Mouse (Mus musculus) kidney, embryonic 15.5 days (tissue): ENCODE data around the gene Vps51. TPM values are rescaled to one million over a fixed set of nuclear protein-coding genes. Genes with fewer than 3 reads are reported as not detected.

ENCODE experiments used
- ATAC-seq: fragments of 200-750 bp; cut with Nextera tagmentation; replicated peaks from 2 replicates; pipeline ENCODE4 v1.8.0; 2017; ENCODE audit warnings: moderate TSS enrichment; ENCODE audit not compliant: low FRiP score
- H3K27ac ChIP-seq: fragments of 300-500 bp; sonication (generic); 2 replicates; pipeline ENCODE4 v1.5.1; 2015; ENCODE audit warnings: mild to moderate bottlenecking, inconsistent platforms
- H3K27me3 ChIP-seq: fragments of 300-500 bp; sonication (generic); 2 replicates; pipeline ENCODE4 v1.6.1; 2015; ENCODE audit warnings: inconsistent platforms
- H3K36me3 ChIP-seq: fragments of 300-500 bp; sonication (generic); 2 replicates; pipeline ENCODE4 v1.6.1; 2015; ENCODE audit warnings: inconsistent platforms
- H3K4me1 ChIP-seq: fragments of 300-500 bp; sonication (generic); 2 replicates; pipeline ENCODE4 v1.6.1; 2015; ENCODE audit warnings: inconsistent platforms
- H3K4me2 ChIP-seq: fragments of 300-500 bp; sonication (generic); 2 replicates; pipeline ENCODE4 v1.6.1; 2015; ENCODE audit warnings: moderate library complexity, mild to moderate bottlenecking, inconsistent platforms
- H3K4me3 ChIP-seq: fragments of 300-500 bp; sonication (generic); replicated peaks from 2 replicates; pipeline ENCODE4 v1.5.1; 2015; ENCODE audit warnings: mild to moderate bottlenecking, inconsistent platforms
- H3K9ac ChIP-seq: fragments of 300-500 bp; sonication (generic); 2 replicates; pipeline ENCODE4 v1.6.1; 2015; ENCODE audit warnings: mild to moderate bottlenecking, inconsistent platforms
- H3K9me3 ChIP-seq: fragments of 300-500 bp; sonication (generic); replicated peaks from 2 replicates; pipeline ENCODE4 v1.6.1; 2016; ENCODE audit warnings: inconsistent platforms
- WGBS: fragments of 180-500 bp; shearing (Covaris S2); methylation state at CpG from one replicate; pipeline ENCODE4 v1.1.7; 2015; ENCODE audit warnings: mixed read lengths; 5-methylcytosine and 5-hydroxymethylcytosine counted together
- polyA plus RNA-seq: library from polyadenylated mRNA; unstranded; fragments of >200 nt; fragmentation: Nextera tagmentation; extraction: Ambion mirVana; gene quantifications from 2 replicates; pipeline ENCODE4 v1.2.1, GENCODE M21; 2015

Gene Vps51
- polyA plus RNA-seq, 1 experiment from 2014 or later, result 78.5 TPM

DNA sequence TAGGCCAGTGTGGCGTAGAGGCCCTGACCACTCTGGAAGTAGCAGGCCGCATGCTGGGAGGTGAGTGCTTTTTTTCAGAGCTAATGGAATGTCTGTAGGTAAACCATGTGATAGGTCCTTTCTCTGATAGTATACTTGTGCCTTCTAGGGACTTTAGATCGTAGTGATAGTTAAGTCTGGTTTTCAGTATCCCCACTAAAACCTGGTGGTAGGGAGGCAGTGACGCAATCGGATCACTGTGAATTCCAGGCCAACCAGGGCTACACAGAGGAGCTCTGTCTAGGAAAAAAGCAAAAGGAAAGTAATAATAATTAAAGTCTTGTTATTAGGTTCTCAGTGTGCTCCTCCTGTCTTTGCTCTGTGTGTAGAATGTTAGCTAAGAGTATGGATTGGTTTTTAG lies 18.5 kb downstream of the Vps51 start:
- no peak for ATAC-seq
- Histone ChIP-seq H3K27ac (peak overlapping the region; percentile 85), H3K36me3 (peaks cover 43% of the 10 kb centered on the region), H3K9me3 (no peaks in the 10 kb centered on the region), H3K4me2 (peak overlapping the region; percentile 78), H3K27me3 (no peaks in the 10 kb centered on the region), H3K4me1 (peaks cover 44% of the 10 kb centered on the region), H3K4me3 (peak overlapping the region; percentile 95), H3K9ac (peak overlapping the region; percentile 94)
- WGBS, result 38% methylated on average over 5 of the region's 5 CpGs

DNA sequence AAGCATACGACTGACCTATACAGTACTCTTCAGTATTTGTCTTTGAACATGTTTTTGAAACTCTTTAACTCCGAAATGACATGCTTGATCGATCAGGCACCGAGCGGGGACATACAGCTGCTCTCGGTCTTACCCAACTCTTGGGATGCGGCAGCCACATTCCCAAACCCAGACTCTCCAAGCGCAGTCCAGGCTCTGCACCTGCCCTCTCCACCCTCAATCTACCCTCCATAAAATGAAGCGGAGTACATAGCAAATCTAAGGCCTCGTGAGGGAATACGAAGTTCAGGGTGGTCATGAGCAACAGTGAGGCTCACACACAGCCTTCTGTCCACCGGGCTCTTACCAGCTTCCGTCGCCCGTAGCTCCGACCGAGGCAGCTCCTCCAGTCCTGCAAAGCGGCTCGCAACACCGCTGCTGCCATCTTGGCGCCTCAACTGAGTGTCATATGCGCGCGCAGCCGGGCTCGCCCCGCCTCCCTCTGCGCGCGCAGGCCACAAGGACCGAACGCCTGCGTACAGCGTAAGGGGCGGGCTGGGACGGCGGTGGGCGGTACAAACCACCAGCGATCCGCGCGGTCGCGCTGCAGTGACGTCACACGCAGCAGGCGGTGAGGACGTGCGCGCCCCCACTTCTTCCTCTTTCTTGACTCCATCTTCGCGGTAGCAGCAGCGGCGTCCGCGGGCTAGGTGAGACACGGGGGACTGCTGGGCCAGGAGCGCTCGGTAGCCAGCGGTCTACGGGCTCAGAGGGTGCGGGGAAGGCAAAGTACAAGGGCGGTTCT lies 19.5 kb downstream of the Vps51 start, which contains the start of the genes Mrpl49 and Fau:
Gene Mrpl49 (minus strand): TSS at position 473 of the 784 bp plus-strand sequence.
Gene Fau (plus strand): TSS at position 532 of the 784 bp plus-strand sequence.
- H3K27ac ChIP-seq, result peak within 1 kb of the TSS; percentile 85
- H3K27me3 ChIP-seq, result no peaks in the 10 kb centered on the region
- peak; percentile 89 for ATAC-seq
- H3K9ac ChIP-seq, result peak within 1 kb of the TSS; percentile 94
- H3K9me3 ChIP-seq, result no peaks in the 10 kb centered on the region
- peak within 1 kb of the TSS; percentile 78 for H3K4me2 ChIP-seq
- peak within 1 kb of the TSS; percentile 95 for H3K4me3 ChIP-seq
- H3K36me3 ChIP-seq, result peaks cover 53% of the 10 kb centered on the region
- H3K4me1 ChIP-seq, result peaks cover 39% of the 10 kb centered on the region
- under 1% methylated on average over 63 of the region's 63 CpGs for WGBS

DNA sequence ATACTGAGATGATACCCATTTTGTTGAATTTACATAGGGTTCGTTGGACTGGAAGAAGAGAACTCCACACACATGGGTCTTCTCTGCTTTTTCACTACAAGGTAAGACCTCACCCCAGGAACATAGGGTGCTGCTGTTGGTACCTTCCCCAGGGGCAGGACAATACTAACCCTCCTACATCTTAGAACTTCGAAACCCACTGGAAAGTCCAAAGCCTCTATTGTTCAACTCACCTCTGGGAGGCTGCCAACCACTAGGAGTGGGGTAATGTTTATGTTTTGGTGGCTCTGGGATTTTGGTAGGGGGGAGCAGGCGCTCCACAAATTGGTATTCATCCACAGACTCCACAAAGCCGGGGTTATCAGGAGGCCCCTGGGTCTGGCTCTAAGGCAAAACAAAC lies 20.3 kb downstream of the Vps51 start:
- 54% methylated on average over 4 of the region's 4 CpGs for WGBS
- peaks cover 31% of the 10 kb centered on the region for H3K4me1 ChIP-seq
- H3K9ac ChIP-seq, result peak overlapping the region; percentile 82
- H3K27ac ChIP-seq, result 0 out of 2 replicates have a peak overlapping the region, but pooled peaks have one; percentile 81
- peaks cover 61% of the 10 kb centered on the region for H3K36me3 ChIP-seq
- no peaks in the 10 kb centered on the region for H3K9me3 ChIP-seq
- H3K4me2 ChIP-seq, result peak overlapping the region; percentile 78
- no peaks in the 10 kb centered on the region for H3K27me3 ChIP-seq
- no peak for ATAC-seq
- peak overlapping the region; percentile 95 for H3K4me3 ChIP-seq

DNA sequence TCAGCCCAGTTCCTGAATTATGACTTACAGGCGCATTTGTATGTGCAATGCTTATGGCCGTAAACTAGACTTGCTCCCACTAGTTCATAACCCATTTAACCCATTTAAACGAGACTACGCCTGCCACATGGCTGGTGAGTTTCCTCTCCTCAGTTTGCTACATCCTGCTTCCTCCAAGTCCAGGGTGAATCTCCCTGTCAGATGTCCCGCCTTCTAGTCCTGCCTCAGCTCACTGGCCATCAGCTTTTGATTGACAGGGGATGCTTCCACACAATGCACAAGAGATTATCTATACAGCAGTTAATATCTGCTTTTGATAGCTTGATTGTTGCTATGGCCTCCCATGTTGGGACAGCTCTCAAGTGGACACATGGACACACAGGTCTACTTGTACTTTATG lies 22.7 kb downstream of the Vps51 start:
- H3K36me3 ChIP-seq, result peaks cover 74% of the 10 kb centered on the region
- no peak overlapping the region for H3K27ac ChIP-seq
- H3K27me3 ChIP-seq, result no peaks in the 10 kb centered on the region
- WGBS, result 80% methylated on average over 5 of the region's 5 CpGs
- no peak for ATAC-seq
- H3K9ac ChIP-seq, result no peak overlapping the region
- no peak overlapping the region for H3K4me3 ChIP-seq
- no peaks in the 10 kb centered on the region for H3K9me3 ChIP-seq
- no peak overlapping the region for H3K4me2 ChIP-seq
- H3K4me1 ChIP-seq, result peaks cover 23% of the 10 kb centered on the region

DNA sequence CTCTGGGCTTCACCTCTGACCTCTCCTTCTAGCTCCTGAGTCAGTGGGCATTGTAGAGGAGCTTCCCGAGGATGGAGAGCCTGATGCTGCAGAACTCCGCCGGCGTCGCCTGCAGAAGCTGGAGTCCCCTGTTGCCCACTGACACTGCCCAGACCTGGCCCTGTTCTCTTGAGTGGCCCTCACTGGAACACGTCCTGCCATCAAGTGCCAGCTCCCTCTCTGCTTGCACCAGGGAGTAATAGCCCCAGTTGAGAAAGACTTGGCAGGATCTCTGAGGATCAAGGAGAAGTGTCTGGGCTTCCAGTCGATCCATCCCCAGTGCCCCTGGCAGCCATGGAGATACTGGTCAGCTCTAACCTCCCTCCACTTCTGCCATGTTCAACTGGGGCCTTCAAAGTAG lies 24.5 kb downstream of the Vps51 start:
- H3K4me2 ChIP-seq, result no peak overlapping the region
- H3K27ac ChIP-seq, result no peak overlapping the region
- 86% methylated on average over 7 of the region's 7 CpGs for WGBS
- H3K4me1 ChIP-seq, result peaks cover 29% of the 10 kb centered on the region
- no peaks in the 10 kb centered on the region for H3K9me3 ChIP-seq
- peaks cover 79% of the 10 kb centered on the region for H3K36me3 ChIP-seq
- no peak for ATAC-seq
- no peaks in the 10 kb centered on the region for H3K27me3 ChIP-seq
- no peak overlapping the region for H3K9ac ChIP-seq
- H3K4me3 ChIP-seq, result no peak overlapping the region

DNA sequence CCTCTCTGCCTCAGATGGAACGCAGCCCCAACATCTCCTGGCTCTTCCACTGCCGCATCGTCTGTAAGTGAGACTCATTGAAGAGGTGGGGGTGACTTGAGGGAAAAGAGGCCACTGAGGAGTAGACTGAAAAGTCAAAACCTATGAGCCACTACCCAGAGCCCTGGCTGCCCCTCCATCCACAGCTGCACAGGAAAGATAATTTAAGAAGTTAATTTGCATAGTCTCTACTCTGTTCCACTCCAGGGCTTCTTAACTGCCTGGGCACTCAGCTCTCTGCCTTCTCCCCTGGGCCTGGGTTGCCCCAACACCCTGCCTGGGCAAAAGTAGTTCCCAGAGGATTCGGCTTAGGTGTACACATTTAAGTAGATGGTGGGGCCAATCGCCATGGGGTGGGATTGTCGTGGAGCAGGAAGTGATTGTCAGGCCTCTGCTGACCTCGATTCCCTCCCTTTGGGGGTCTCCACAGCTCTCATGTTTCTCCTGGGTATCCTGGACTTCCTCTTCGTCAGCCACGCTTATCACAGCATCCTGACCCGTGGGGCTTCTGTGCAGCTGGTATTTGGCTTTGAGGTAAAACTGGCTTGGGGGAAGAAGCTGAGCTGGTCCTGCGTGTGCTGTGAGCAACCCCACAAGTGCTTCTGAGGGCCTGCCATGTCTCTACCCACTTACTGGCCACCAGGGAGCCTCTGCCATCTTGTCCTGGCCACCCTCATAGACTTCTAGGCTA lies 28.2 kb downstream of the Vps51 start:
- Histone ChIP-seq H3K4me2 (peak overlapping the region; percentile 86; the same call in 1 of the 2 replicates), H3K4me1 (peaks cover 32% of the 10 kb centered on the region), H3K27ac (no peak overlapping the region), H3K27me3 (no peaks in the 10 kb centered on the region), H3K9me3 (no peaks in the 10 kb centered on the region), H3K4me3 (peak overlapping the region; percentile 99), H3K36me3 (peaks cover 58% of the 10 kb centered on the region), H3K9ac (no peak overlapping the region)
- 84% methylated on average over 11 of the region's 11 CpGs for WGBS
- ATAC-seq, result no peak

DNA sequence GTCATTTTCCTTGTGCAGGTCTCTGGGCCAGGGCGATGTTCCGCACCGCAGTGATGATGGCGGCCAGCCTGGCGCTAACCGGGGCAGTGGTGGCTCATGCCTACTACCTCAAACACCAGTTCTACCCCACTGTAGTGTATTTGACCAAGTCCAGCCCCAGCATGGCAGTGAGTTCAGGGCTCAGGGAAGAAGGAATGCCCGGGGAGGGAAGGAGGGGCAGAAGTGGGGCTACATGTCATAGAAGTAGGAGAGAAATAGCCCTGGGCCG lies 29.2 kb downstream of the Vps51 start:
- Histone ChIP-seq H3K4me2 (peak overlapping the region; percentile 86), H3K4me3 (peak overlapping the region; percentile 99), H3K4me1 (peaks cover 27% of the 10 kb centered on the region), H3K27me3 (no peaks in the 10 kb centered on the region), H3K36me3 (peaks cover 48% of the 10 kb centered on the region), H3K9ac (peak overlapping the region; percentile 88), H3K9me3 (no peaks in the 10 kb centered on the region), H3K27ac (peak overlapping the region; percentile 99)
- ATAC-seq, result no peak
- 84% methylated on average over 8 of the region's 8 CpGs for WGBS

DNA sequence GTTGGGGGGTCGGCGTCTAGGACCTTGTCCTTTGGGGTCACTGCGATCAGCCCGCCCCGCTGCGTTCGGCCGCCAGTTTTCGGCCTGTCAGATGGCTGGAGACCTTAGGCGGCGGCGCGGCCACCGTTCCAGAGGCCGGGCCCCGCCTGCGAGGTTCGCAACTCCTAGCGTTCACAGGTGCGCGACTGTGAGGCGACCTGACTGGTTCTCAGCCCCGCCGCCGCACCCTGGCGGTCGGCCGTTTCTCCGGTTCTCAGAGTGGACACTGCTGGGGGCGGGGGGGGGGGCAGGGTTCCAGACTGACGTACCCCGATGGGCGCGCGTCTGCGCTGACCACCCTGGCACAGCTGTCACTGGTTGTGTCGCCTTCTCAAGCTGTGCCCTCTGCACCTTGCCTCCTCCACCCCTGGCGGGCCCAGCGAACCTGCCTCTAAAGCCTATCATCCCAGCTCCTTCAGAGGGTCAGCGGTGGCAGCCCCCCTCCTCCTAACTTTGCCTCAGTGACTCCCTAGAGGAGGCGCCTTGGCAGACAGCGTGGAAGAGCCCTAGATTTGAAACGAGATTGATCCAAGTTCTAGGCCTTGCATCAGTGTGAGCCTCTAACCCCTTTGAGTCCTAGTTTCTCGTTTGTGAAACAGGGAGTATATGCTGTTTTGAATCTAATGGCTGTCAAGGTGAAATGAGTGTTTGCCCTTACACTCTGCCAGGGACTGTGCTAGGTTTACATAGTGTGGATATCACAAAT lies 29.7 kb downstream of the Vps51 start:
- Histone ChIP-seq H3K27me3 (no peaks in the 10 kb centered on the region), H3K4me2 (peak overlapping the region; percentile 86), H3K9ac (peak overlapping the region; percentile 88), H3K27ac (peak overlapping the region; percentile 99), H3K4me1 (peaks cover 28% of the 10 kb centered on the region), H3K9me3 (no peaks in the 10 kb centered on the region), H3K36me3 (peaks cover 43% of the 10 kb centered on the region), H3K4me3 (peak overlapping the region; percentile 99)
- peak; percentile 10; the same call in 1 of the 2 replicates for ATAC-seq
- WGBS, result 1% methylated on average over 44 of the region's 44 CpGs

DNA sequence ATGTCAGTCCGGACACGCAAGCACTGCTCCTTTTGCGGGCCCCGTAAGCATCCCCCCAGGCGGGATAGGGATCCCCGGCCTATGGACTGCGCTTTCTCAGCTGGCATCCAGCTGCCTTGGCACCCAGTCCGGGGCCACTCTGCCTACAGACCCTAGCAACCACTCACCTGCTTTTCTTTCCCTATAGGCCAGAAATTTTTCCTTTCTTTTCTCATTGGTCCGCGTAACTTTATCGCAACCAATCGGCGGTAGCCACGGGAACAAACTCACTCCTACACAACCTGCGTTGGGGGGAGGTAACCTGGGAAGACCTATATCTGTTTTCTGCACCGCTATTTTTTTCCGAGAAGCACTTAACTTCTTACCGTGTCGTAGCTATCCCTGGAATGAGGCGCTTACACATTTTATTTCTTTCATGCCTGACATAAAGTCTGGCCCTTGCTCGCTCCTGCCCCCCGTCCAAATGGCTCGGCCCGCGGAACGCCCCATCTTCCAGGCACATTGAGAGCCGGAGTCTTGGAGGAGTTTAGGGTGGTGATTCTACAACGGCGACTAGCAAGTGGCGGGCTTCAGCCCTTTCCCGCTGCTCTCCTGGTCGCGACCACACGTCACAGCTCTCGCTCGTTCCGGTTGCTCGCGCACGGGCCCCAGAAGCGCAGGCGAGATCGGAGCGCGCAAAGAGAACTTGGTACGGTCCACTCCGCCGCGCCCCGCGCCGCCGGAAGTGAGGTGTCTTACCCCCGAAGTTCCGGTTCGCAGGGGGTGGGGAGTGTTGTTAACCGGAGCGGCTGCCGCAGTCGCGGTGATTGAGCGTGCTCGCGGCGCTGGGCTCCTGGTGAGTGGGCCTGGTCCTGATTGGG lies 30.5 kb downstream of the Vps51 start, which contains the start of gene Syvn1:
Gene Syvn1 (plus strand): TSS at position 283 of the 860 bp plus-strand sequence.
- H3K27ac ChIP-seq, result peak within 1 kb of the TSS; percentile 99
- H3K9ac ChIP-seq, result peak within 1 kb of the TSS; percentile 88
- H3K36me3 ChIP-seq, result peaks cover 35% of the 10 kb centered on the region
- peak within 1 kb of the TSS; percentile 86 for H3K4me2 ChIP-seq
- ATAC-seq, result peak; percentile 91
- peak within 1 kb of the TSS; percentile 99 for H3K4me3 ChIP-seq
- H3K4me1 ChIP-seq, result peaks cover 36% of the 10 kb centered on the region
- under 1% methylated on average over 65 of the region's 65 CpGs for WGBS
- no peaks in the 10 kb centered on the region for H3K9me3 ChIP-seq
- no peaks in the 10 kb centered on the region for H3K27me3 ChIP-seq

DNA sequence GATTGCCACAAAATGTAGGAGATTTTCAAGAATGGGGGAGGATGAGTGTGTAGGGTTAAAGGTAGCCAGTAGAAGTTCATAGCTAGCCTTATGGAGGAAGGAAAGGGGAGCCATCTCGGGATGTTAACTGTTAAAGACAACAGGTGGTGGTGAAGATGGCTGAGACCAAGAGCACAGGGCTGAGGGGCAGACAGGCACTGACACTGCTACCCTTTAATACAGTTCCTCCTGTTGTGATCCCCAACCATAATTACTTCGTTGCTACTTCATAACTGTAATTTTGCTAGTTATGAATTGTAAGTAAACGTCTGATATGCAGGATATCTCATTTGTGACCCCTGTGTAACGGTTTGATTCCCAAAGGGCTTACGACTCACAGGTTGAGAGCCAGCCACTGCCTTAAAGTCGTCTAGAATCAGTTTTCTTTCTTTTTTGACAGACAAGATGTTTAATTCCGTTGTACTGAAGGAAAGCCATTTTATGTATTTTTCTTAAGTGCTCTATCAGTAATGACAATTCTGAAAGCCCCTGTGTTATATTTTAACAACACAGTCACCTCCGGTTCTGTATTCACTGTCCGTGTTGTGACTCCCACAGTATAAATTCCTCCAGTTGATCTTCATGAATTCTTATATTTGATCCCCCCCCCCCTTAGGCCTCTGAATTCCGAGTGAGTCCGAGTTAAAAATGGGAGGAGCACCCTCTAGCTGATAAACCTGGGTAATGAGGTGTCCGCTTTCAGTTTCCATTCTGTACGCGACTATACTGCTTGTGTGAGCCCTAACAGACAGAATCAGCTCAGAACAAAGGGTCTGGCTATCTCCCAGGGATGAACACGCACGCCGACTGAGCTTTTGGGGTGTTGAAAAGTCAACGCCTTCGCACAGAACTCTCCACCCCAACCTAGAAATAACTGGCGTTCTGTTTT lies 31.4 kb downstream of the Vps51 start:
- no peak for ATAC-seq
- no peaks in the 10 kb centered on the region for H3K9me3 ChIP-seq
- peak overlapping the region; percentile 88 for H3K9ac ChIP-seq
- H3K4me1 ChIP-seq, result peaks cover 38% of the 10 kb centered on the region
- peaks cover 26% of the 10 kb centered on the region for H3K36me3 ChIP-seq
- peak overlapping the region; percentile 99 for H3K27ac ChIP-seq
- H3K27me3 ChIP-seq, result no peaks in the 10 kb centered on the region
- 17% methylated on average over 20 of the region's 20 CpGs for WGBS
- peak overlapping the region; percentile 86 for H3K4me2 ChIP-seq
- peak overlapping the region; percentile 99 for H3K4me3 ChIP-seq
